Mouse (Mus musculus): ENCODE data around the gene Dhx8. TPM values are rescaled to one million over a fixed set of nuclear protein-coding genes. Genes with fewer than 3 reads are reported as not detected.

Gene Dhx8
- polyA plus RNA-seq (2014; fragmentation: Illumina TruSeq; extraction: RNeasy Lipid Tissue Mini Kit (QIAGEN cat#74804); ENCODE audit: low read depth, low replicate concordance) = 6.9 TPM

GRCm38 (mm10) chr11:101732518-101733440 is at the start of gene Dhx8:
Gene Dhx8, plus strand, starts transcription at chr11:101732919.

GRCm38 (mm10) chr11:101785143-101785851 is 52.6 kb downstream of the Dhx8 start, which contains the start of gene Etv4:
Gene Etv4, minus strand, starts transcription at chr11:101785371.

Other genes starting within 250 kb of the Dhx8 start
- 0.58 TPM for gene Brca1, start 181.0 kb upstream of the Dhx8 start, polyA plus RNA-seq (2014; fragmentation: Illumina TruSeq; extraction: RNeasy Lipid Tissue Mini Kit (QIAGEN cat#74804); ENCODE audit: low read depth, low replicate concordance)
- 155 TPM for gene Nbr1, start 180.8 kb upstream of the Dhx8 start, polyA plus RNA-seq (2014; fragmentation: Illumina TruSeq; extraction: RNeasy Lipid Tissue Mini Kit (QIAGEN cat#74804); ENCODE audit: low read depth, low replicate concordance)
- 6.0 TPM for gene Tmem106a, start 150.7 kb upstream of the Dhx8 start, polyA plus RNA-seq (2014; fragmentation: Illumina TruSeq; extraction: RNeasy Lipid Tissue Mini Kit (QIAGEN cat#74804); ENCODE audit: low read depth, low replicate concordance)
- not detected for gene Gm11634, start 133.7 kb upstream of the Dhx8 start, polyA plus RNA-seq (2014; fragmentation: Illumina TruSeq; extraction: RNeasy Lipid Tissue Mini Kit (QIAGEN cat#74804); ENCODE audit: low read depth, low replicate concordance)
- 2.7 TPM for gene Rdm1, start 105.7 kb upstream of the Dhx8 start, polyA plus RNA-seq (2014; fragmentation: Illumina TruSeq; extraction: RNeasy Lipid Tissue Mini Kit (QIAGEN cat#74804); ENCODE audit: low read depth, low replicate concordance)
- 17.2 TPM for gene Arl4d, start 67.4 kb upstream of the Dhx8 start, polyA plus RNA-seq (2014; fragmentation: Illumina TruSeq; extraction: RNeasy Lipid Tissue Mini Kit (QIAGEN cat#74804); ENCODE audit: low read depth, low replicate concordance)
- not detected for gene Etv4, start 52.5 kb downstream of the Dhx8 start, polyA plus RNA-seq (2014; fragmentation: Illumina TruSeq; extraction: RNeasy Lipid Tissue Mini Kit (QIAGEN cat#74804); ENCODE audit: low read depth, low replicate concordance)
- not detected for gene Meox1, start 161.5 kb downstream of the Dhx8 start, polyA plus RNA-seq (2014; fragmentation: Illumina TruSeq; extraction: RNeasy Lipid Tissue Mini Kit (QIAGEN cat#74804); ENCODE audit: low read depth, low replicate concordance)
- gene Sost, start 234.1 kb downstream of the Dhx8 start, polyA plus RNA-seq (2014; fragmentation: Illumina TruSeq; extraction: RNeasy Lipid Tissue Mini Kit (QIAGEN cat#74804); ENCODE audit: low read depth, low replicate concordance) = not detected

All from liver, adult 10 weeks (tissue).